Mouse (Mus musculus): ENCODE data around the gene Oosp1. TPM values are rescaled to one million over a fixed set of nuclear protein-coding genes. Genes with fewer than 3 reads are reported as not detected.

The Oosp1 gene
- not detected in 2 replicates for polyA plus RNA-seq (2015; fragmentation: Nextera tagmentation; extraction: Ambion mirVana)

DNA sequence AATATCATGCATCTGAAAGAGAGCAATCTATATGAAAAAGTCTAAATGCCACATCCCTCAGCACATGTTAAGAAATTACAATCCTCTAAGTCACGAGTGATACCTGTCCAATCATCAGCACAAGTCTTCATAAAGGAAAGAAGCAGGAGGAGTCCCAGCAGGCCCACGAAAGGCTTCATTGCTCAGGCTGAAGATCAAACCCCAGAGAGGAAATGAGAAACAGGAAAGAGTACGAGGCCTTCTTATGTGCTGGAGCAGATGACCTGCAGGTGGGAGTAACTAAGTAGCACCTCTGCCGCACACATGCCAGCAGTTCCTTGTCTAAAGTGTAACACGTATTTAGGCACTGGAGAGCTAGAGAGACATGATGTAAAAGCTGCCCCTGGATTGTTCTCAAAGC is at the start of gene Oosp1:
TSS of gene Oosp1 (minus strand) at position 312 of the 400 bp plus-strand sequence.
- 78% methylated on average over 5 of the region's 5 CpGs for WGBS
- H3K4me1 ChIP-seq (replicated peaks; ENCODE audit: control insufficient read depth, insufficient read depth, low read length) = no peaks in the 10 kb centered on the region
- no peak within 1 kb of the TSS for H3K27ac ChIP-seq (ENCODE audit: low read length)
- no peak for ATAC-seq
- H3K36me3 ChIP-seq (ENCODE audit: control insufficient read depth, insufficient read depth) = no peaks in the 10 kb centered on the region
- H3K4me2 ChIP-seq (ENCODE audit: low read length) = no peak within 1 kb of the TSS
- H3K27me3 ChIP-seq (replicated peaks; ENCODE audit: control insufficient read depth, insufficient read depth, low read length) = no peaks in the 10 kb centered on the region
- H3K9ac ChIP-seq (replicated peaks; ENCODE audit: low read depth, low read length) = no peak within 1 kb of the TSS
- no peaks in the 10 kb centered on the region for H3K9me3 ChIP-seq (ENCODE audit: control insufficient read depth, low read length)
- H3K4me3 ChIP-seq (replicated peaks; ENCODE audit: low read length) = no peak within 1 kb of the TSS

DNA sequence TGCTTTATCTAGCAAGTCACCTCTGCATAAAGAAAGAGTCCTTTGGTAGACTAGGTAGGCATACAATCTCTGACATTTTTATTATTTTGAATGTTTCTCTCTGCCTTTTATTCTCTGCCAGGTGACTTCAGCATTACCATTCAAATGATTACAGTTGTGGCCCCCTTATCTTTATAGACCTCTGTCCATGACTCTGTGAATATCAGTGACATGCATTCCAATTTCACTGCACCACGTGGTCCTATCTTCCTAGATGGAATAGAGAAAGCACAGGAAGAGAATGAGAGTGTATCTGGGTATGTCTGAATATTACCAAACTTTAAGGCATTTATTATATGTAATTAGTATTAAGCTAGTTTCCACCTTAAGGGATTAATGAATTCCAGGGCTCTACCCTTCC is 45.5 kb upstream of the Oosp1 start:
- H3K27me3 ChIP-seq (replicated peaks; ENCODE audit: control insufficient read depth, insufficient read depth, low read length) = no peaks in the 10 kb centered on the region
- no peaks in the 10 kb centered on the region for H3K36me3 ChIP-seq (ENCODE audit: control insufficient read depth, insufficient read depth)
- no peak overlapping the region for H3K4me2 ChIP-seq (ENCODE audit: low read length)
- 57% methylated on average over 1 of the region's 1 CpGs for WGBS
- H3K4me3 ChIP-seq (replicated peaks; ENCODE audit: low read length) = no peak overlapping the region
- H3K4me1 ChIP-seq (replicated peaks; ENCODE audit: control insufficient read depth, insufficient read depth, low read length) = no peaks in the 10 kb centered on the region
- no peaks in the 10 kb centered on the region for H3K9me3 ChIP-seq (ENCODE audit: control insufficient read depth, low read length)
- no peak overlapping the region for H3K9ac ChIP-seq (replicated peaks; ENCODE audit: low read depth, low read length)
- no peak for ATAC-seq
- no peak overlapping the region for H3K27ac ChIP-seq (ENCODE audit: low read length)

DNA sequence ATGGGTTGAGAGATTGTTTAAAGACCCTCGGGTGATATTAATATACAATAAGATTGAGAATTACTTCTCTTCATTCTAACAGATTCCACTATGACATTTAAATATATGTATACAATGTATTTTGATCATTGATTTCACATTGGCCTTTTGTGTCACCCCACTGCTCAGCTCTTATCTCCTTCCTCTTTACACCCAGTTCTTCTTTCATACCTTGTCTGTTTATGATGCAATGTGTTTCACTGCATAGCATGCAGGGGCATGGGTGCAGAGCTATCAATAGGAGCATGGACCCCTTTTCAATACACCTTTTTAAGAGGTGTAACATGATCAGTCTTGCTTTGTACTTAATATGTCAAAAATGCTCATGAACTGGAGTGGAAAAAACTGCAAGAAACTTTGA is 39.3 kb upstream of the Oosp1 start:
- H3K4me1 ChIP-seq (replicated peaks; ENCODE audit: control insufficient read depth, insufficient read depth, low read length) = no peaks in the 10 kb centered on the region
- H3K36me3 ChIP-seq (ENCODE audit: control insufficient read depth, insufficient read depth) = no peaks in the 10 kb centered on the region
- 78% methylated on average over 1 of the region's 1 CpGs for WGBS
- H3K9me3 ChIP-seq (ENCODE audit: control insufficient read depth, low read length) = no peaks in the 10 kb centered on the region
- no peak overlapping the region for H3K4me2 ChIP-seq (ENCODE audit: low read length)
- no peak overlapping the region for H3K4me3 ChIP-seq (replicated peaks; ENCODE audit: low read length)
- no peak overlapping the region for H3K9ac ChIP-seq (replicated peaks; ENCODE audit: low read depth, low read length)
- ATAC-seq = no peak
- H3K27me3 ChIP-seq (replicated peaks; ENCODE audit: control insufficient read depth, insufficient read depth, low read length) = no peaks in the 10 kb centered on the region
- H3K27ac ChIP-seq (ENCODE audit: low read length) = no peak overlapping the region

DNA sequence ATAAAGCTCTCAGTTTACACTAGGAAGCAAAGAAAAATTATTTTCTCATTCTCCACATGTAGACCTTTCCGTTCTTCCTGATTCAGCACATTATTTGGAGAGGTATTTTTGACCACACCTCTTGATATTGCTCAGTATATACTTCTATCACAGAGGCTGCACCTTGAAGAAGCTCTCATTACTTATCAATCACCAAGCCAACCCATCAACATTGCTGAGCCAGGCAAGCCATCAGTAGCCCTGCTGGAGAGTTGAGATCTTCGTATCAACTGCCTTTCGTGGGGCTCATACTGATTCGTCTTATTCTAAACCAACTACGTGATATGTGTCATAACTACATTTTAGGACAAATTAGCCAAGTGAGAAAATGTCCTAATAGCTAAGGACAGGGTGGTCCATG is 36.4 kb upstream of the Oosp1 start:
- no peak for ATAC-seq
- H3K27me3 ChIP-seq (replicated peaks; ENCODE audit: control insufficient read depth, insufficient read depth, low read length) = no peaks in the 10 kb centered on the region
- H3K4me1 ChIP-seq (replicated peaks; ENCODE audit: control insufficient read depth, insufficient read depth, low read length) = no peaks in the 10 kb centered on the region
- no peaks in the 10 kb centered on the region for H3K36me3 ChIP-seq (ENCODE audit: control insufficient read depth, insufficient read depth)
- no peak overlapping the region for H3K4me2 ChIP-seq (ENCODE audit: low read length)
- no peak overlapping the region for H3K9ac ChIP-seq (replicated peaks; ENCODE audit: low read depth, low read length)
- H3K4me3 ChIP-seq (replicated peaks; ENCODE audit: low read length) = no peak overlapping the region
- no peak overlapping the region for H3K27ac ChIP-seq (ENCODE audit: low read length)
- WGBS = 93% methylated on average over 5 of the region's 5 CpGs
- H3K9me3 ChIP-seq (ENCODE audit: control insufficient read depth, low read length) = no peaks in the 10 kb centered on the region

DNA sequence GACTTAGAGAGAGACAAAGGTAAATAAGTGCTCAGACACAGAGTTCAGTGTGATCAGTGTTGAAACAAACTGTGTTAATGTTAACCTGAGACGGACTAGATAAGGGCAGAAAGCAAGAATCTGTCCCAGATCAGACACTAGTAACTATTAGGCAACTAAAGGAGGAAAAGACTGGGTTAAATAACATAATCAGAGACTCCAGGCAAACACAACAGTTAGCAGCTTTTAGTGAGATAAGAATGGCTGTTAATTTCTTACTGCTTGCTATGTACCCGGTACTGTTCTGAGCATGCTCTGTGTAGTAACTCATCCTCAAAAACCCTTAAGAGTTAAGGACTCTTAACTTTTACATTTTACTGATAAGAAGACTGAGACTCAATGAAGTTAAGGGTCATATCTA is 35.0 kb upstream of the Oosp1 start:
- H3K4me2 ChIP-seq (ENCODE audit: low read length) = no peak overlapping the region

DNA sequence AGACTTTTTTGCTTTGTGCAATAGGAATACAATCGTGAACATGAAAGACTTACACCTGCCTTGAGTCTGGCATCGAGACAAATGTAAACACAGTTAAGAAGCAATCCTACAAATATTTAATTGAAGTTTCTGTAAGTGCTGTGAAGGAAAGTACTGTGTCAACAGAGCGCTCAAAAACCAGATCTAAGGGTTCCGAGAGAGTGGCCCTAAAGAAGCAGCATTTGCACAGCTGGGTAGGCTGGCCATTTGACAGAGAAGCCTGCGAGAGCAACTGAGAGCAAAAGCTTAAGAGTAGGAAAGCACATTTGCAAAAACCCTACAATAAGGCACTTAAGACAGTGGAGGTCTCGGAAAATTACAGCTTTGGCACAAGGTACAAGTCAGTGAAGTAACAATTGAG is 33.3 kb upstream of the Oosp1 start:
- no peak overlapping the region for H3K27ac ChIP-seq (ENCODE audit: low read length)
- no peak for ATAC-seq
- no peak overlapping the region for H3K9ac ChIP-seq (replicated peaks; ENCODE audit: low read depth, low read length)
- H3K4me3 ChIP-seq (replicated peaks; ENCODE audit: low read length) = no peak overlapping the region
- H3K36me3 ChIP-seq (ENCODE audit: control insufficient read depth, insufficient read depth) = no peaks in the 10 kb centered on the region
- H3K4me2 ChIP-seq (ENCODE audit: low read length) = no peak overlapping the region
- no peaks in the 10 kb centered on the region for H3K9me3 ChIP-seq (ENCODE audit: control insufficient read depth, low read length)
- no peaks in the 10 kb centered on the region for H3K27me3 ChIP-seq (replicated peaks; ENCODE audit: control insufficient read depth, insufficient read depth, low read length)
- no peaks in the 10 kb centered on the region for H3K4me1 ChIP-seq (replicated peaks; ENCODE audit: control insufficient read depth, insufficient read depth, low read length)
- WGBS = 85% methylated on average over 6 of the region's 6 CpGs

More for the DNA sequence above, 35.0 kb upstream of the Oosp1 start:
- Histone ChIP-seq H3K4me3 (replicated peaks; ENCODE audit: low read length) (no peak overlapping the region), H3K9ac (replicated peaks; ENCODE audit: low read depth, low read length) (no peak overlapping the region), H3K27ac (ENCODE audit: low read length) (no peak overlapping the region), H3K9me3 (ENCODE audit: control insufficient read depth, low read length) (no peaks in the 10 kb centered on the region), H3K27me3 (replicated peaks; ENCODE audit: control insufficient read depth, insufficient read depth, low read length) (no peaks in the 10 kb centered on the region), H3K4me1 (replicated peaks; ENCODE audit: control insufficient read depth, insufficient read depth, low read length) (no peaks in the 10 kb centered on the region), H3K36me3 (ENCODE audit: control insufficient read depth, insufficient read depth) (no peaks in the 10 kb centered on the region)
- 84% methylated on average over 2 of the region's 2 CpGs for WGBS
- no peak for ATAC-seq

DNA sequence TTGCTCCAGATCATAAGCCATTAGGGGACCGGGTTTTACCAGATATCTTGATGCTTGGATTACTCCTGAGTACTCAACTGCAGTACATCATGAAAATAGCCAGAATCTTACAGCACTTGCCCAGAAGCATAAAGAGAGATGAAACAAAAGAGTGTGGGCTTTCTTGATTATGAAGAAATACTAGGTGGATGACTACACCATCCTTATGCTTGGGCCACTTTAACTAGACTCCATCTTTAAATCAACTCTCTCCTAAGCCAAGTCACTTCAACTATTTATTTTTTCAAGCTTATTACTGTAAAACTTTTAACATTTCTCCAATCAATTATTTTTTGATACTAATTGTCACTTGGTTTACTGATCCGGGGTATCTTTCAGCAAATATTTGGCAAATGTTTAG is 32.9 kb upstream of the Oosp1 start:
- WGBS = 87% methylated on average over 2 of the region's 2 CpGs
- no peaks in the 10 kb centered on the region for H3K27me3 ChIP-seq (replicated peaks; ENCODE audit: control insufficient read depth, insufficient read depth, low read length)

DNA sequence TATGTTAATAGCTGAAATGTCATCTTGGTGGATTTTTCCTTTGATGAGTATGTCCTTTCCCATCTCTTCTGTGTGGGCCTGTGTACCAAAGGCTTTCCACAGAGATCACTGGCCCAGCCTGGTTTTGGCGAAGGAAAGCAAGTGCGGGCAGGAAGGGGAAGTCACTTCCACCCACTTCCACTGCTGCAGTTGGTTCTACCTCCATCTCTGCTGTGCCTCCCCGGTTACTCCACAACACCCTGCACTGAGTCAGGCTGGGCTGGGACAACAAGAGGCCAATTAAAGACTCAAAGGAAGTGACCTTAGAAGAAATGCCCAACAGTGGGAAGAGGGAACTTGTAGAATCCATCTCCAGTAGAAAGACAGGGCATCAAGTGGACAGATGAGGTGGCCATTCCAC is 29.1 kb upstream of the Oosp1 start:
- Histone ChIP-seq H3K9me3 (ENCODE audit: control insufficient read depth, low read length) (no peaks in the 10 kb centered on the region), H3K9ac (replicated peaks; ENCODE audit: low read depth, low read length) (no peak overlapping the region), H3K4me1 (replicated peaks; ENCODE audit: control insufficient read depth, insufficient read depth, low read length) (no peaks in the 10 kb centered on the region), H3K27ac (ENCODE audit: low read length) (no peak overlapping the region), H3K4me2 (ENCODE audit: low read length) (no peak overlapping the region), H3K27me3 (replicated peaks; ENCODE audit: control insufficient read depth, insufficient read depth, low read length) (no peaks in the 10 kb centered on the region), H3K4me3 (replicated peaks; ENCODE audit: low read length) (no peak overlapping the region), H3K36me3 (ENCODE audit: control insufficient read depth, insufficient read depth) (no peaks in the 10 kb centered on the region)
- ATAC-seq = no peak
- WGBS = 91% methylated on average over 3 of the region's 3 CpGs

More for the DNA sequence above, 32.9 kb upstream of the Oosp1 start:
- no peaks in the 10 kb centered on the region for H3K9me3 ChIP-seq (ENCODE audit: control insufficient read depth, low read length)
- no peak overlapping the region for H3K4me3 ChIP-seq (replicated peaks; ENCODE audit: low read length)
- H3K9ac ChIP-seq (replicated peaks; ENCODE audit: low read depth, low read length) = no peak overlapping the region
- H3K4me2 ChIP-seq (ENCODE audit: low read length) = no peak overlapping the region
- ATAC-seq = no peak
- H3K4me1 ChIP-seq (replicated peaks; ENCODE audit: control insufficient read depth, insufficient read depth, low read length) = no peaks in the 10 kb centered on the region
- no peaks in the 10 kb centered on the region for H3K36me3 ChIP-seq (ENCODE audit: control insufficient read depth, insufficient read depth)
- H3K27ac ChIP-seq (ENCODE audit: low read length) = no peak overlapping the region

DNA sequence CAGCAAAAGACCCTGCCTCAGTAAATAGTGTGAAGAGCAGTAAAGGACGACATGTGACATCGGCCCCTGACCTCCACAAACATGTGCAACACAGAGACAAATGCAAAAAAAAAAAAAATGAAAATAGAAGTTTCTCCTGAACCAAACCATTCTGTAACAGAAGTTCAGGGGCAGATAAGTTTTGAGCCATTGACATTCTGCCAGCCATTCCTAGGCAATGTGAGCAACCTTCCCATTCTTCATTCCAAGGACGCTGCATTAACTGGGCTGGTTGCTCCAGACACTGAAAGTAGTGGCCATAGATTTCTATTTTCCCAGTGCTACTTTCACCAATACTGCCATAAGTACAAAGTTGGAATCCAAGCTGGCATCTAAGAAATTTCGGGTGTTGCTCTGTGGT is 21.5 kb upstream of the Oosp1 start:
- no peaks in the 10 kb centered on the region for H3K36me3 ChIP-seq (ENCODE audit: control insufficient read depth, insufficient read depth)
- no peak for ATAC-seq
- H3K27ac ChIP-seq (ENCODE audit: low read length) = no peak overlapping the region
- H3K9ac ChIP-seq (replicated peaks; ENCODE audit: low read depth, low read length) = no peak overlapping the region
- no peak overlapping the region for H3K4me3 ChIP-seq (replicated peaks; ENCODE audit: low read length)
- no peaks in the 10 kb centered on the region for H3K9me3 ChIP-seq (ENCODE audit: control insufficient read depth, low read length)
- no peak overlapping the region for H3K4me2 ChIP-seq (ENCODE audit: low read length)
- H3K27me3 ChIP-seq (replicated peaks; ENCODE audit: control insufficient read depth, insufficient read depth, low read length) = no peaks in the 10 kb centered on the region
- H3K4me1 ChIP-seq (replicated peaks; ENCODE audit: control insufficient read depth, insufficient read depth, low read length) = no peaks in the 10 kb centered on the region
- WGBS = 90% methylated on average over 4 of the region's 4 CpGs

DNA sequence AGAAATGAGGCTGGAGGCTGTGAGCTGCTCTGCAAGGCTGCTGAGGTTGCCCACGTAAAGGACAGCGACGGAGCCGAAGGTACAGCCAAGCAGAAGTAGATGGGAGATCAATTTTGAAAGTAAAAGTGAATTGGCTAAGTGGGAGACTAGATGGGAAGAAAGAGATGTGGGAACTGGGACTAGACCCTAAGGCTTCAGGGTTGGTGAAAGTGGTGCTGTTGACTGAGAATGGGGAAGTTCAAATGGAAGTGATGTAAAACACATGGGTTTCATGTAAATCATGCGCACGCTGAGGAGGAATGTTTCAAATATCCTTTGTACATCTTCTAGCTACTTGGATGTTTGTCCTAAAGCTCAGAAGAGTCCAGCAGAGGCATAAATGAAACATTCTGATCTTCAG is 7.4 kb upstream of the Oosp1 start:
- Histone ChIP-seq H3K4me3 (replicated peaks; ENCODE audit: low read length) (no peak overlapping the region), H3K4me2 (ENCODE audit: low read length) (no peak overlapping the region), H3K36me3 (ENCODE audit: control insufficient read depth, insufficient read depth) (no peaks in the 10 kb centered on the region), H3K4me1 (replicated peaks; ENCODE audit: control insufficient read depth, insufficient read depth, low read length) (no peaks in the 10 kb centered on the region), H3K9me3 (ENCODE audit: control insufficient read depth, low read length) (no peaks in the 10 kb centered on the region), H3K9ac (replicated peaks; ENCODE audit: low read depth, low read length) (no peak overlapping the region), H3K27ac (ENCODE audit: low read length) (no peak overlapping the region), H3K27me3 (replicated peaks; ENCODE audit: control insufficient read depth, insufficient read depth, low read length) (no peaks in the 10 kb centered on the region)
- no peak for ATAC-seq
- 89% methylated on average over 6 of the region's 6 CpGs for WGBS
